Mouse (Mus musculus) heart, postnatal 0 days (tissue): ENCODE data around the gene Snrnp40. TPM values are rescaled to one million over a fixed set of nuclear protein-coding genes. Genes with fewer than 3 reads are reported as not detected.

Experiments used
- ATAC-seq: fragments of 200-750 bp; cut with Nextera tagmentation; 2 replicates; pipeline ENCODE4 v1.8.0; 2017; ENCODE audit warnings: low read depth, moderate number of reproducible peaks, moderate library complexity; ENCODE audit not compliant: insufficient read depth
- DNase-seq: peaks from one replicate; pipeline ENCODE4 v3.0.0-alpha.2; 2016; ENCODE audit warnings: low spot score
- H3K27ac ChIP-seq: fragments of 300-500 bp; sonication (generic); 2 replicates; pipeline ENCODE4 v1.5.1; 2014; ENCODE audit warnings: low read depth, mild to moderate bottlenecking
- H3K27me3 ChIP-seq: fragments of 300-500 bp; sonication (generic); 2 replicates; pipeline ENCODE4 v1.6.1; 2014; ENCODE audit warnings: low read length, mixed read lengths; ENCODE audit not compliant: control insufficient read depth, insufficient read depth
- H3K36me3 ChIP-seq: fragments of 300-500 bp; sonication (generic); replicated peaks from 2 replicates; pipeline ENCODE4 v1.6.1; 2014; ENCODE audit warnings: low read length, mixed read lengths; ENCODE audit not compliant: control insufficient read depth, insufficient read depth
- H3K4me1 ChIP-seq: fragments of 300-500 bp; sonication (generic); 2 replicates; pipeline ENCODE4 v1.6.1; 2014; ENCODE audit warnings: antibody characterized with exemption; ENCODE audit not compliant: control insufficient read depth, insufficient read depth
- H3K4me2 ChIP-seq: fragments of 300-500 bp; sonication (generic); 2 replicates; pipeline ENCODE4 v1.6.1; 2014; ENCODE audit warnings: low read depth, mild to moderate bottlenecking, low read length, moderate library complexity
- H3K4me3 ChIP-seq: fragments of 300-500 bp; sonication (generic); 2 replicates; pipeline ENCODE4 v1.5.1; 2014; ENCODE audit warnings: low read depth, low read length
- H3K9ac ChIP-seq: fragments of 300-500 bp; sonication (generic); replicated peaks from 2 replicates; pipeline ENCODE4 v1.6.1; 2014; ENCODE audit warnings: low read depth, low read length, mixed read lengths
- H3K9me3 ChIP-seq: fragments of 300-500 bp; sonication (generic); replicated peaks from 2 replicates; pipeline ENCODE4 v1.6.1; 2016; ENCODE audit warnings: low read length; ENCODE audit not compliant: control insufficient read depth
- CTCF ChIP-seq: IDR thresholded peaks from 2 replicates; pipeline ENCODE4 v1.5.1; 2016; ENCODE audit warnings: antibody characterized with exemption, control low read depth, low read depth
- EP300 ChIP-seq: IDR thresholded peaks from 2 replicates; pipeline ENCODE4 v1.6.1; 2016; ENCODE audit warnings: antibody characterized with exemption, low read depth
- WGBS: fragments of 180-500 bp; shearing (Covaris S2); extraction: QIAGEN DNeasy Blood & Tissue Kit; methylation state at CpG from one replicate; pipeline ENCODE4 v1.1.7; 2014; 5-methylcytosine and 5-hydroxymethylcytosine counted together
- polyA plus RNA-seq: library from polyadenylated mRNA; unstranded; fragments of >200 nt; fragmentation: Nextera tagmentation; extraction: Ambion mirVana; gene quantifications from 2 replicates; pipeline ENCODE4 v1.2.1, GENCODE M21; 2015
- total RNA-seq: library from RNA; depleted of rRNA; stranded (reverse); fragments of >200 nt; gene quantifications from 2 replicates; pipeline ENCODE4 v1.2.3, GENCODE M21; 2014; ENCODE audit warnings: low replicate concordance

Gene Snrnp40
- total and polyA plus RNA-seq, 2 experiments from 2014 or later, result 36.8 to 41.4 TPM

GRCm38 (mm10) chr4:130325446-130325845 is 34.5 kb upstream of the Snrnp40 start:
- peaks cover 35% of the 10 kb centered on the region for H3K36me3 ChIP-seq
- DNase-seq (no peak), ATAC-seq (no peak)
- H3K4me3 ChIP-seq, result no peak overlapping the region
- no peak overlapping the region for H3K9ac ChIP-seq
- TF ChIP-seq CTCF, result no peak
- no peak for TF ChIP-seq EP300
- H3K4me2 ChIP-seq, result no peak overlapping the region
- H3K4me1 ChIP-seq, result peaks cover 8% of the 10 kb centered on the region; the same call in 1 of the 2 replicates
- H3K27ac ChIP-seq, result no peak overlapping the region
- 90% methylated on average over 2 of the region's 2 CpGs for WGBS
- H3K9me3 ChIP-seq, result no peaks in the 10 kb centered on the region
- H3K27me3 ChIP-seq, result no peaks in the 10 kb centered on the region

- no peak for TF ChIP-seq CTCF
- TF ChIP-seq EP300, result no peak
- Histone ChIP-seq H3K36me3 (peaks cover 37% of the 10 kb centered on the region), H3K27me3 (no peaks in the 10 kb centered on the region), H3K9ac (no peak overlapping the region), H3K27ac (no peak overlapping the region), H3K4me3 (no peak overlapping the region), H3K9me3 (no peaks in the 10 kb centered on the region), H3K4me2 (no peak overlapping the region), H3K4me1 (peaks cover 8% of the 10 kb centered on the region; the same call in 1 of the 2 replicates)
- 74% methylated on average over 9 of the region's 9 CpGs for WGBS
- no peak for ATAC-seq
- DNase-seq, result no peak
These were observed 32.6 kb upstream of the Snrnp40 start for GRCm38 (mm10) chr4:130327366-130327765.

- no peak overlapping the region for H3K4me3 ChIP-seq
These were observed 24.1 kb upstream of the Snrnp40 start for GRCm38 (mm10) chr4:130335867-130336266.

DNA sequence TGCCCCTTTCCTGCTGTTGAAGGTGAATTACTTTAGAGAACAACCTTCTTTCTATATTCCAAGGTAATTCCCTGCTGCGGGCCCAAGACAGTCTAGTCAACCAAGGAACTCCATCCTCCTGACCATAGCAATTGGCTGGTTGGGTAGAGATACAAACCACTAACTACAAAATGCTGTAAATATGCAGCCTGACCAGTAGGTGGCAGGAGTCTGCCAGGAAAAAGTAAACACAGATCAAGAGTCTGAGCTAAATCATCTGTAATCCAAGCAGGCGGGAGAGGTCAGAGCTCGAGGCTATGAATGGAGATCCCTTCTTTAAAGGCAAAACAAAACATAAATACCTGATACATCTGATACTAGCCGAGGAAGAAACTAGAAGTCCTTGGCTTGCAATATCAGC is 18.2 kb upstream of the Snrnp40 start:
- WGBS, result 22% methylated on average over 4 of the region's 4 CpGs
- H3K9me3 ChIP-seq, result no peaks in the 10 kb centered on the region
- no peaks in the 10 kb centered on the region for H3K27me3 ChIP-seq
- H3K4me3 ChIP-seq, result no peak overlapping the region
- TF ChIP-seq CTCF (peak; percentile 86), EP300 (no peak)
- DNase-seq (peak; percentile 76), ATAC-seq (peak; percentile 67; the same call in 1 of the 2 replicates)
- no peak overlapping the region for H3K27ac ChIP-seq
- H3K9ac ChIP-seq, result no peak overlapping the region
- peaks cover 44% of the 10 kb centered on the region for H3K36me3 ChIP-seq
- no peak overlapping the region for H3K4me2 ChIP-seq
- no peaks in the 10 kb centered on the region for H3K4me1 ChIP-seq

More at GRCm38 (mm10) chr4:130335867-130336266, 24.1 kb upstream of the Snrnp40 start:
- ATAC-seq (no peak), DNase-seq (no peak)
- no peak overlapping the region for H3K9ac ChIP-seq
- H3K9me3 ChIP-seq, result no peaks in the 10 kb centered on the region
- no peak overlapping the region for H3K4me2 ChIP-seq
- H3K4me1 ChIP-seq, result no peaks in the 10 kb centered on the region
- no peak overlapping the region for H3K27ac ChIP-seq
- H3K36me3 ChIP-seq, result peaks cover 65% of the 10 kb centered on the region
- no peak for TF ChIP-seq EP300
- no peak for TF ChIP-seq CTCF
- WGBS, result 82% methylated on average over 5 of the region's 5 CpGs
- no peaks in the 10 kb centered on the region for H3K27me3 ChIP-seq

GRCm38 (mm10) chr4:130349666-130350065 is 10.3 kb upstream of the Snrnp40 start:
- Histone ChIP-seq H3K4me1 (no peaks in the 10 kb centered on the region), H3K36me3 (peaks cover 74% of the 10 kb centered on the region)
- 92% methylated on average over 6 of the region's 6 CpGs for WGBS

DNA sequence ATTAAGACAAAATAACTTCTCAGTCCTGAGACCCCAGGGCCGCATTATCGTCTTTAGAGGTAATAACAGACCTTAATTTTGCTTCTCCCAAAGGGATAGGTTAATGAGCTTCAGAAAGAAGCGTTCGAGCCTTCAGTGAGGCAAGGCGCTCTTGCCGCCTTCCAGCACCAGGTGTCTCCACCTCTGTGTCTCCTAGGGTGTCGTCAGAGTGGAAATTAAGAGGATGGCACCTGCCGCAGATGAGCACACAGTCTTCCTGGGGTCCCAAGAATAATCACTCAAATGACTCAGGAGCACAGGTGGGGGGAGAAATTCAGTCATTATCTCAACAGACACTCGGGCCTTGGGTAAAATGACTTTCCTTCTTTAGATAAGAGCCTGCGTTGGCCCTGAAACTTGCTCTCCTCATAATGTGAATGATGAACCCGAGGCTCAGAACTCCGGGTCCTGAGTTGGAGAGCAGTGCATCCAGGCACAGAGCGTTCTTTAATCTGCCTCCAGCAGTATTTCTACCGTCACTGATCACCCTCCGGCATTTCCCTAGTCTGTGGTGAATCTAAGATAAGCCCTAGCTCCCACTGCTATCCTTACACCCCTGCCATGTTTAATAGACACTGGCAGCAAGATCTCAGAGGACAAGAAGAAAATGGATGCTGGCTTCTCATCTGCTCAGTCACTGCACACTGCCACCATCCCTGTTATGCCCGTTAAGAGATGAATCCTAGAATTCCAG is 9.1 kb upstream of the Snrnp40 start:
- Histone ChIP-seq H3K4me3 (no peak overlapping the region), H3K27ac (no peak overlapping the region), H3K36me3 (peaks cover 70% of the 10 kb centered on the region), H3K9ac (no peak overlapping the region), H3K4me1 (no peaks in the 10 kb centered on the region), H3K27me3 (no peaks in the 10 kb centered on the region), H3K4me2 (no peak overlapping the region), H3K9me3 (no peaks in the 10 kb centered on the region)
- DNase-seq (no peak), ATAC-seq (no peak)
- 84% methylated on average over 16 of the region's 16 CpGs for WGBS
- TF ChIP-seq CTCF (no peak), EP300 (no peak)

More at GRCm38 (mm10) chr4:130349666-130350065, 10.3 kb upstream of the Snrnp40 start:
- DNase-seq (no peak), ATAC-seq (no peak)
- H3K4me3 ChIP-seq, result no peak overlapping the region
- no peak for TF ChIP-seq CTCF
- no peak for TF ChIP-seq EP300
- no peak overlapping the region for H3K27ac ChIP-seq
- H3K27me3 ChIP-seq, result no peaks in the 10 kb centered on the region
- H3K9ac ChIP-seq, result no peak overlapping the region
- no peaks in the 10 kb centered on the region for H3K9me3 ChIP-seq
- no peak overlapping the region for H3K4me2 ChIP-seq
